Mouse (Mus musculus): Measurements from ENCODE around the gene Cacna1s. TPM values are rescaled to one million over a fixed set of nuclear protein-coding genes. Genes with fewer than 3 reads are reported as not detected.

Gene Cacna1s
- total RNA-seq, 1 experiment from 2014 or later, result not detected

DNA sequence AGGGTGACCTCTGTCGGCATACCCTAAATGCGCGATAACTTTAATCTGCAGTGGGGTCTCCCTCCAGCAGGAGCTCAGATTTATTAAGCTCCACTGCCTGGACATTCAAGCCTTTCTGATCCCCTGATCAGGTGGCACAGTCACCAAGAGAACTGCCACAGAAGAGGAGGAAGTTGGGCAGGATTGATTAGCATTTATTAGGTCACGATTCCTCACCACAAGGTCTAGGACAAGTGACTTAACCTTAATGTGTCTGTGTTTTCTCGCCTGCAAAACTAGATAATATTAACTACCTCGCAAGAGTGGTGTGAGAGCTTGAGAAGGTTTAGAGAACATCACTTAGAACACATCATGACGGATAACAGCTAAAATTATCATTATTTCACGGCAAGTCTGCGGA is 4.7 kb upstream of the Cacna1s start:
- no peak for ATAC-seq (ENCODE audit: extremely low read depth, insufficient number of reproducible peaks, low FRiP score, poor library complexity, severe bottlenecking)

DNA sequence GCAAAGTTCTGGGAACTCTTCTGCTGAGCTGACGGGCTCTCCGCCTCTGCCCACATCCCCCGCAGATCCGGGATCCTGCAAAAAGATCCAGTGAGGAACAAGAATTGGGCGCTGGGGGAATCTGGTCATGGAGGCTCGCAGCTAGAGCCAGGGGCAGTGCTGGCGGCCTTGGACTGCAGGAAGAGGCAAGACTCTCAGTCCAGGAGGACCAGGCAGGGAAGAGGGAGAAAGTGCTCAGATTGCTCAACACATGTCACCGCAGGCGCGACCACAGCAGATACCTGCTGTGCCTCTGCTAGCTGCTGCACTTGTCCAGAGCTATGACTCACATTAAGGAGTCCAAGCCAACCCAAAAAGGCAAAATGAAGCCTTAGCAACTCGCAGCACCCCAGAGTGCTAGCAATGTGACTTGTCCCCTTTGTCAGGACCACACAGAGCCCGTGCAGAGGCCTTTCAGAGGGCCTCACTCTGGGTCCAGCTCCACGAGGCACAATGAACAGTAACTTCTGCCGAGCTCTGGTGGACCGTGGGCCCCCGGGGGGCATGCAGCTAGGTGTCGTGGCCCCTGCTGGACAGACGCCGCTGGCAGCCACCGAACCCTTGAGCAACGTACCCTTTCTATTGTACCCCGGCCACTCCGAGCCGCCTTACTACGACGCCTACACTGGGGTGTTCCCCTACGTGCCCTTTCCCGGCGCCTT is 2.1 kb upstream of the Cacna1s start, which contains the start of gene Ascl5:
TSS of gene Ascl5 (plus strand) at position 493 of the 701 bp plus-strand sequence.
- ATAC-seq (ENCODE audit: extremely low read depth, insufficient number of reproducible peaks, low FRiP score, poor library complexity, severe bottlenecking), result no peak

DNA sequence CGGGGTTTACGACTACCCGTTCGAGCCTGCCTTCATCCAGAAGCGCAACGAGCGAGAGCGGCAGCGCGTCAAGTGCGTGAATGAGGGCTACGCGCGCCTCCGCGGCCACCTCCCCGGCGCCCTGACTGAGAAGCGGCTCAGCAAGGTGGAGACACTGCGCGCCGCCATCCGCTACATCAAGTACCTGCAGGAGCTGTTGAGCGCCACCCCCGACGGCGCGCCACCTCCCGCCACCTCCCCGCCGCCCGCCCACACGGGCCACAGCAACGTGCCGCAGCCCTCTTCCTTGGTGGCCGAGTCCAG is 1.6 kb upstream of the Cacna1s start:
- no peak for ATAC-seq (ENCODE audit: extremely low read depth, insufficient number of reproducible peaks, low FRiP score, poor library complexity, severe bottlenecking)

DNA sequence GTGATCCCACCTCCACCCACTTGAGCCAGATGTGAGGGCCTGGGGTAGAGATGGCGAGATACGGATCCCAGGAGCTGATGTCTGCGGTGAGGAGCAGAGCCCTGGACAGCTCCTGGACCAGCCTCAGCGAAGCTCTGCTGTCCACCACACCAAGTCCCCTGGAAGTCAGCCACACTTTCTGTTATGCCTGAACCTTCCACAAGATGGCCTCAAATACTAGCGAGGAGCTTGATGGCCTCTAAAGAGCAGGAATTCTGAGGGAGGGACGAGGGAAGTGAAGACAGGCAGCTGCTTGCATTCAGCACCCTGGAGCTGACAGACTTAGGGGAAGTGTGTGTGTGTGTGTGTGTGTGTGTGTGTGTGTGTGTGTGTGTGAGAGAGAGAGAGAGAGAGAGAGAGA is 1.1 kb upstream of the Cacna1s start:
- no peak for ATAC-seq (ENCODE audit: extremely low read depth, insufficient number of reproducible peaks, low FRiP score, poor library complexity, severe bottlenecking)

DNA sequence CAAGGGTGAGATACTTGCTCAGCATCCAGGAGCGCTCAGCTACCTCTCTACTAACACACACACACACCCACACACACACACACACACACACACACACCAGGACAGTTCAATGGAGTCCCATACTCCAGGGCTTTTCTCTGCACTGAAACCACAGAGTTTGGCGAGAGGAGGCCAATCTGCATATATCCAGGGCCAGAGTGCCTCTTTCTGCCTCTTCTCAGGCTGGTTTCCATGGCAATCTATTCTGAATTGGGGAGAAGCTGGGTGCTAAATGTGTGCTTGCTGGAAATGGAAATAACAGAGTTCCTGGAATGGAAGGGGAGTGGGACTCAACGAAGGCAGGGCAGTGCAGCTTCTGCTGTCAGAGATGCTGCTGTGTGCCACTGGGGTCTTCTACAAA is 3.2 kb downstream of the Cacna1s start:
- ATAC-seq (ENCODE audit: extremely low read depth, insufficient number of reproducible peaks, low FRiP score, poor library complexity, severe bottlenecking), result no peak

DNA sequence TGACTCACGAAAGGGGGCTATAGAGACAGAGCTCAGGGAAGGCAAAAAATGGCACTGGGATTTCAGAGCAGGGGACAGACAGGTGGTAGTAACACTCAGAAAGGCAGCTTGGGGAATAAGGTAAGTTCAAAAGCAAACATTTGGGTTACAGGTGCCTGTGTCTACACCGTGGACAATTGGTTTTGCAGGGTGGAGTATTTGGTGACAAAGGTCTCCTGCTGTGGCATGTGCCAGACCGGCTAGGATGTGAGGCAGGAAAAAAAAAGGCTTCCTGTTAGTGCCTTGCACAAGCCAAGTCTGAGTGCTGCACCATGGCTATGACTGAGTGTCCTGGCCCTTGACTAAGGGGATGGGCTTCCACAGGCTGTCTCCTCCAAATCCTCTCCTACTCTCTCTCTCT is 6.0 kb downstream of the Cacna1s start:
- no peak for ATAC-seq (ENCODE audit: extremely low read depth, insufficient number of reproducible peaks, low FRiP score, poor library complexity, severe bottlenecking)

DNA sequence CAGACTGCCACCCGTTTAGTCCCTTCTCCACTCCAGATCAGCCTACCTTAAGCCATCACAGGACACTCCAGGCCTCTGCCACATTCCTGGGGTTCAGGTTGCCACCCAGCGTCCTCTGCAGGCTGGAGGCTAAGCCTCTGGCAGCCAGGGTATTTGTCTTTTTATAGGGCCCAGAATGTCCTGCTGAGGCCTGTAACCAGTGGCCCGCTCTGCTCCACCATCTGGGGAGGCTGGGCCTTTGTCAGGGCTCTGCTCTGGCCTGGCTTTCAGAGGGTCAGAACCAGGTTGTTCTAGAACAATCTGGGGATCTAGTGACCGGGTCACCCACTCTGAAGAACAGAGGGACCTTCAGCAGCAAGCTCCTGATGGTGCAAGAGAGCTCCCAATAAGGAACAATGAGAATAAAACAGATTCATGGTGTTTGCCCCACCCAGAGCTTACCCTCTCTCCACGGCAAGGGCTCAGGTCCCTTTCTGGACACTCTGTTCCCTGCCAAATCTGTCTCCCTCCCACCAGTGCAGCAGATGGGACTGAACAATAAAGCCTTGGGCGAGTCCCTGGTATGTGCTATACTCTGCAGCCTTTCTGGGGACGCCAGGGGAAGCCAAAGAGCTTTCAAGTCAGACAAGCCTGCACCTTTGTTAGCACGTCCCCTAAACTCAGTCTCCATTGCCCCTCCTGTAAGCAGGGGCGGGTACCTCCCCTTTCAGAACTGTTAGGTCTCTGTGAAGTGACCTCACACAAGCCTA is 8.7 kb downstream of the Cacna1s start:
- ATAC-seq (ENCODE audit: extremely low read depth, insufficient number of reproducible peaks, low FRiP score, poor library complexity, severe bottlenecking), result no peak

DNA sequence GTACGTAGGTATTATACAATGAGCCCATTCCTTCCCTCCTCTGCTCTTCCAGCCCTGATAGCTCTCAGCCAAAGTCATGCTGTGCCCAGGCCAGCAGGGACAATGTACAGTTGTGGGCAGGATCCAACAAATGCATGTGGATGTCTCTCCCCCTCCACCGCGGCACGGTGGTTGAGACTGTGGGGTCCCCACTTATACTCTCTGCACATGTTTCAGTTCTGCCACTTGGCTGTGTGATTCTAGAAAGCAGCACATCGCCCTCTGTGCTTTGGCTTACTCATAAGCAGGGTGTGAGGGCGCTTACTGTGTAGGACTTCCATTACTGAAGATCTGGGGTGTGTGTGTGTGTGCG is 9.2 kb downstream of the Cacna1s start:
- ATAC-seq (ENCODE audit: extremely low read depth, insufficient number of reproducible peaks, low FRiP score, poor library complexity, severe bottlenecking), result no peak

DNA sequence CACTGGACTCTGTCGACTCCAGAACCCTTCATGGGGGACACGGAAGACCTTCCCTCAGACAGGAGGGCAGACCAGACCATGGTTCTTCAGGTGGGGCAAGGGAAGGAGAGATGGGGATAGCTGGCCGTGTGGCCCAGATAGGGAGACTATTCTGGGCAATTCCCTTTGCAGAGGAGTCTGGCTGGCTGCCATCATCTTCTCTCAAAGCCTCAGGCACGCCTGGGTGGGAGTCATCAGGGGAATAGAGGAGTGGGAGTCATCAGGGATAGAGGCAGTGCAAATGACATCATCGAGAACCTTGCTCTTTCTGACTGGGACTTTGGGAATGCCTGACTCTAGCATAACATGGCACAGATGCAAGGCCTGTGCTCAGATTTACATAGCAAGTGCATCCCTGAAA is 11.4 kb downstream of the Cacna1s start:
- no peak for ATAC-seq (ENCODE audit: extremely low read depth, insufficient number of reproducible peaks, low FRiP score, poor library complexity, severe bottlenecking)

DNA sequence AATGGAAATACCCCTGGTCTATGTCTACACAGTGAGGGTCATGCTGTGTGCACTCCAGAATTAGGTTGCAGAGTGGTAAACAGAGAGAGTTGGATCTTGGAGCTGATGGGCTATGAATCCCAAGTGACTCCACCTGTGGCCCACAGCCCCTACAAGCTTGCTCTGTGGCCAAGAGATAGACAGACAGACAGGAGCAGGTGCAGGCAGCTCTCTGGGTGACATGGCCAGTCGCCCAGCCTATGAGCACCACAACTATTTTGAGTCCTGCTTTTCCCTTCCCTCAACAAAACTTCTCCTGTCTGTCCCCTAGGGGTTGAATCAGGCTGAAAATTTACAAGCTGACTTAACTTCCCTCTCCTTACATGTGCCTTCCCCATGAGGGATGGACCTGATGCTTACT is 14.1 kb downstream of the Cacna1s start:
- ATAC-seq (ENCODE audit: extremely low read depth, insufficient number of reproducible peaks, low FRiP score, poor library complexity, severe bottlenecking), result no peak

DNA sequence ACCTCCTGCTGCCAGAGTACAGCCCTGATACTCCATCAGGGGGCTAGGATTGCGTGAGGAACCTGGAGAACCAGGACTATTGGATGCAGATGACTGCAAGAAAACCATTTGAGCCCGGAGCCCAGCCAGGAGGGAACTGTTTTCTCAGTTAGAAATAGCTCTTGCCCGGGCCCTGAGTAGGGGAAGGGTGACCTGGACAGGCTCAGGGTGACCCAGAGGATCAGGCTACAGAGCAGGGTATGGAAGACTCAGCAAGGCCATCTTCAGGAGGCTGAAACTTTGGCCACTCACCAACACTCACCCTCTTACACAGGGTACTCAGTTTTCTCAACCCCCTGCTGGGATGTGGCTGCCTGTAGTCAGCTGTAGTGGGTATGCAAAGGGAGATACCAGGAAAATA is 15.0 kb downstream of the Cacna1s start:
- no peak for ATAC-seq (ENCODE audit: extremely low read depth, insufficient number of reproducible peaks, low FRiP score, poor library complexity, severe bottlenecking)

DNA sequence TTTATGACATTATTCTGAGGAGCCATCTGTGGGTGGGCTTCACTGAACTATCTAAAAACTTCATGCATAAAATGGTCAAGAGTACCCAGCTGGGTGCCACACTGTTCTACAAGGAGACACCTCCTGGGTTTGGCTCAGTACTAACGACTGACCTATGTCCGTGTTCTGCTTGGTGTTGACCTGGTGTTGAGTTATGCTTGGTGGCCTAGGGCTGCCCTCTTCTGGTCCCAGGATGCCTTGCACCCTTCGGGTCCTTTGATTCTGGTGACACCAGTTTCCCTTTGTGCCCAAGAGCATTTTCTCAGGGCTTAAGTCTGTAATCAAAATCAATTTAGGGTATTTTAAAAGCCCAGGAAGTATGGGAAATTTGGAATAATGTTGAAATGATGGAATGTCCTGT is 23.5 kb downstream of the Cacna1s start:
- peak; percentile 16; the same call in 1 of the 2 replicates for ATAC-seq (ENCODE audit: extremely low read depth, insufficient number of reproducible peaks, low FRiP score, poor library complexity, severe bottlenecking)

DNA sequence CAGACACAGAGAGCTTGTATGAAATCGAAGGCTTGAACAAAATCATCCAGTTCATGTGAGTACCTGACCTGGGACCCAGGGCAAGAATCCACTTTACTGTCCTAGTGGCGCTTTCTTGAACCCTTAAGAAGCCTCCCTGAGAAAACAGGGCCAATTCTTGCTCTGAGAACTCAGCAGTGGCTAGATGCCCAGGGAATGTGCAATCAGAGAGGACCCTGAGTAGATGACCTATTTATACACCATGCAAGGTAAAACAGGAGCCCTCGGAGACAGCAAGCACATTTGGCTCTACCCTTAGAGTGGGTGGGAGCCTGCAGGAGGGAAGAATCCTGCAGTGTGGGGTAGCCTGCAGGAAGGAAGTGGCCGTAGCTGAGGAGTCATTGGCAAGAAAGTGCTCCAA is 25.1 kb downstream of the Cacna1s start:
- no peak for ATAC-seq (ENCODE audit: extremely low read depth, insufficient number of reproducible peaks, low FRiP score, poor library complexity, severe bottlenecking)

DNA sequence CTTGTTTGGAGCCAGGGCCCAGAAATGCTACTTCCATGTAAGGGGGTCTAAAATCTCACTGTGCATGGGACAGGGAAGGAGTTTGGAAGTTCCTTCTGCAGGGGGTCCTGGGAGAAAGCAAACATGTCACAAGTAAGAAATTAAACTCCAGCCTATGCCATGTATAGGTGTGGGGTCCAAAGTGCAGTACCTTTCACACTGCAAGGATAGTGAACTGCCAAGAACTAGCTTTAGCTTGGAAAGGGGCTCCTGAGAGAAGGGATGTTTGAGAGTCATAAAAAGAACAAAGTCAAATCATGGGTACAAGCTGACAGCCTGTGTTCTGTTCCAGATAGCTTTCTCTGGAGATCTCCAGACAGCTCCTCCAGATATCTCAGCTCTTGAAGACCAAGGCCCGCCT is 28.6 kb downstream of the Cacna1s start:
- ATAC-seq (ENCODE audit: extremely low read depth, insufficient number of reproducible peaks, low FRiP score, poor library complexity, severe bottlenecking), result no peak

DNA sequence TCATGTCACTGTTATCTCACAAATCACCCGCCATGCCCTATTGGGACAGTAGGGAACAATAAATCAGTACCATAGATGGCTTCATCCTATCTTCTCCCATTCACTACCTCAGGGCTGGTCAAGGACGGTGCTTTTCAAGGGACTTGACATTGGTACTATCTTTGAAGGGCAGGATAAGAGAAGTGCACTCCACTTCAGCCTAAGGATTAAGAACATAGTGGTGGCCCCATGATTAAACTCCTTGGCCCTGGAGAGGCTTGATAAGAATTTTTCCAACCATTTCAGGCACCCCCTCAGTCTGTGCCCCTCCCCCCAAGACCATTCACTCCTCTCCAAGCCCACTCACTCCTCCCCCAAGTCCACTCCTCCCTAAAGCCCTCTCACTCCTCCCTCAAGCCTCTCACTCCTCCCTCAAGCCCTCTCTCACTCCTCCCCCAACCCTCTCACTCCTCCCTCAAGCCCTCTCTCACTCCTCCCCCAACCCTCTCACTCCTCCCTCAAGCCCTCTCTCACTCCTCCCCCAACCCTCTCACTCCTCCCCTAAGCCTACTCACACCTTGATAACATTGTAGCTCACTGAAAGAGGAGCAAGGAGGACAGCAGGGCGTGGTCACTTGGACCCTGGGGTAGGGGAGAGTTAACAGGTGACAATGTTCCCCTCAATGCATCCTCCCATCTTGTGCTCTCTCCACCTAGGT is 33.6 kb downstream of the Cacna1s start:
- no peak for ATAC-seq (ENCODE audit: extremely low read depth, insufficient number of reproducible peaks, low FRiP score, poor library complexity, severe bottlenecking)

DNA sequence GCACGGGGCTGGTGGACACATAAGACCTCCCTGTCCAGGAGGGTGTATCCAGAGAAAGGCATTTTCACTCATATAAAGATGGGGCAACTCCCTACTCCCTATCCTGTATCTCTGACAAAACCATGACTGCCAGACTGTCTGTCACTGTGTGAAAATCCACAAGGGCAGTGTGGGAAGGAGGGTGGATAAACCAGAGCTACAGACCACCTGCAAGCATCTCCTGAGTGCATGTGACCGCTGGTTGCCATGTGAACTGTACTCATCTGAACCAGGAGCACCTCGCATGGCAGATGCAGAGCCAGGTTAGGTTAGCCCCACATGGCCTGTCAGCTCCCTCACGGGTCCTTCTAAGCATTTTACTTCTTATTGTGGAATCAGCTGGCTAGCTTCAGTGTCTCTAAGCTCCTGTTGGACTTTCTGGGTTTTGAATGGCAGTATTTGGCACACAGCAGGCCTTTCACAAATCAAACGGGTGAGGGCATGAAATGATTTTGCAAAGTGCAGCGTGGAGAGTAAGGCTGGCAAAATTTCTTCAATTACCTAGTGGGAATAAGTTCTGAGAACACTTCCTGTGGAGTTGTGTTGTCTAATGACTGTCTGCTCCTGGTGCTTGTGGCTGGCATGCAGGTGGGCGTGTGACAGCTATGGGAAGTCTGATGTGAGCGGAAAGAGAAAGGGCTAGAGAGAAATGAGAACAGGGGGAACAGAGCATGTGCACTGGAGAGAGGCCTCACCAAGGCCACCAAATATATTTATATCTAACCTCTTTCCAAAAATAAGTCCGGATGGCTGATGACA is 37.0 kb downstream of the Cacna1s start:
- no peak for ATAC-seq (ENCODE audit: extremely low read depth, insufficient number of reproducible peaks, low FRiP score, poor library complexity, severe bottlenecking)

DNA sequence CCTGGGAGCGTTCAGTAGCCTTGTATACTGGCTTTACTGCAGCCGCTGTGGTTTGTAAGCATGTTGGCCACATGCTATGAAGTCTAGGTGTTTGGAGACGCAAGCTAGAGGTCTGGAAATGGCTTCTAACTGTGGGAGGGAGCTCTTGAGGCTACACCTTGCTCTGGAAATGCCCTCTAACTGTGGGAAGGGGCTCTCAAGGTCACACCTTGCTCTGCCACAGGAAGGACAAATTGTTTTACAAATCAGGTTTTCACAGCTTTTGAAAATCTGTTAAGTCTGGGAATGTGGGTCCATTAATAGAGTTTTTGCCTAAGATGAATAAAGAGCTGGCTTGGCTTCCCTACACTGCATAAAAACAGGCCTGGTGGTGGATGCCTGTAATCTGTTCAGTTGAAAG is 41.2 kb downstream of the Cacna1s start:
- ATAC-seq (ENCODE audit: extremely low read depth, insufficient number of reproducible peaks, low FRiP score, poor library complexity, severe bottlenecking), result no peak

DNA sequence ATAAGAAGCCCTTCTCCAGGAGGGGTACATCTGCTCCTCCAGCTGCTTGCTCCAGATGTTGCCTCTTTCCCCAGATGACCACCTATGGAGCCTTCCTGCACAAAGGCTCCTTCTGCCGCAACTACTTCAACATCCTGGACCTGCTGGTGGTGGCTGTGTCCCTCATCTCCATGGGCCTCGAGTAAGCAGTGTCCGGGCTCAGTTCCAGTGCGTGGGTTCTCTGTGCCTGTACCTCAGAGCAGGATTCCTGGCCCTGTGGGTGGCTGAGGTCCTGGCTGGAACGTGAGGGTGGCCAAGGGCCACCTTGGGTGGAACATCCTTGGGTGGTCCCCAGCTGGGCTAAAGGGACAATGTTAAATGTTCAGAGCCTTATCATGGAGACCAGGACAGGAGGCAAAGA is 42.3 kb downstream of the Cacna1s start:
- ATAC-seq (ENCODE audit: extremely low read depth, insufficient number of reproducible peaks, low FRiP score, poor library complexity, severe bottlenecking), result no peak

DNA sequence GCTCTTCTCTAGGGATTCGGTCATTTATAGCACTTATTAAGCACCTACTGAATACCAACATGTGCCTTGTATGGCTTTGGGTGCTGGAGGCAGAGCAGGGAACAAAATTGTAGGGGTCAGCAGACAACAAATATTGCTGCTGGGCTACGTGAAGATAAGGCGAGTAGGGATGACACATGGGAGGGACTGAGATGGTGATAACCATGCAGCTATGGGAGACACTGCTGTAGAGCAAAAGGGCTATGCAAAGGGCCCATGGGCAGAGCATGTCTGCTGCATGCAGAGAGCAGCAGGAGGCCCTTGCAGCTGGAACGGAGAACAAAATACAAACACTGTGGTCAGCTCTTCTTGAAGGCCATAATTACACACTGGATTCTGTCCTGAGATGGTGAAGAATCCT is 49.5 kb downstream of the Cacna1s start:
- ATAC-seq (ENCODE audit: extremely low read depth, insufficient number of reproducible peaks, low FRiP score, poor library complexity, severe bottlenecking), result no peak

DNA sequence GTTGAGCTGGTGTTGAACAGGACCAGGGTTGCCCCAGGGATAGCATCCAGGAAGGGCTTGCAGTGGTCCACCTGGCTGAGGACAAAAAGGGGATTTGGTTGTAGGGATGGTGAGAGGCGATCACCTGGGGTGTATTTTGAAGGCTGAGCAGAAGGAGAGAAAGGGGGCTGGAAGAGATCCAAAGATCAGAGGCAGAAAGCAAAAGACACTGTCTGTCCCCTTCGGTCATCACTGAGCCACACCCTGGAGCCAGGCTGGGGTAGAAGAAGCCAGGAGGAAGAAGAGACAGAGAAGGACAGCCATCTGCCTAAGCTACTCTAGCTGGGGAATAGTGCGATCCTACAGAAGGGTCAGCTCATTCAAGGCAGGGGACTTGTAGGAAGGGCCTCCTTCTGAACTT is 50.0 kb downstream of the Cacna1s start:
- ATAC-seq (ENCODE audit: extremely low read depth, insufficient number of reproducible peaks, low FRiP score, poor library complexity, severe bottlenecking), result no peak
